Mouse (Mus musculus): Measurements from ENCODE around the gene Rbm41. TPM values are rescaled to one million over a fixed set of nuclear protein-coding genes. Genes with fewer than 3 reads are reported as not detected.

Gene Rbm41
- total RNA-seq (2023) = 10 to 100 TPM; 31.9 to 36.6 TPM

GRCm38 (mm10) chrX:139997740-139998690 is at the start of gene Rbm41:
Gene Rbm41 (minus strand): TSS chrX:139998595.

GRCm38 (mm10) chrX:139870938-139871791 is 127.2 kb downstream of the Rbm41 start, which contains the start of gene Morc4:
Gene Morc4 (minus strand): TSS chrX:139871677.

Other genes with a start within 250 kb of the Rbm41 start
- not detected for gene Ripply1, start 216.2 kb downstream of the Rbm41 start, total RNA-seq (2023)
- not detected for gene Cldn2, start 197.8 kb downstream of the Rbm41 start, total RNA-seq (2023)
- gene Morc4, start 126.9 kb downstream of the Rbm41 start, total RNA-seq (2023) = not detected
- not detected for gene Nup62cl, start 64.1 kb upstream of the Rbm41 start, total RNA-seq (2023)
- not detected for gene Pih1h3b, start 64.3 kb upstream of the Rbm41 start, total RNA-seq (2023)